Mouse (Mus musculus) heart, postnatal 0 days (tissue): ENCODE data around the gene Tnfrsf13c. TPM values are rescaled to one million over a fixed set of nuclear protein-coding genes. Genes with fewer than 3 reads are reported as not detected.

Source experiments
- ATAC-seq: fragments of 200-750 bp; cut with Nextera tagmentation; 2 replicates; pipeline ENCODE4 v1.8.0; 2017; ENCODE audit warnings: low read depth, moderate number of reproducible peaks, moderate library complexity; ENCODE audit not compliant: insufficient read depth
- DNase-seq: peaks from one replicate; pipeline ENCODE4 v3.0.0-alpha.2; 2016; ENCODE audit warnings: low spot score
- H3K27ac ChIP-seq: fragments of 300-500 bp; sonication (generic); 2 replicates; pipeline ENCODE4 v1.5.1; 2014; ENCODE audit warnings: low read depth, mild to moderate bottlenecking
- H3K27me3 ChIP-seq: fragments of 300-500 bp; sonication (generic); 2 replicates; pipeline ENCODE4 v1.6.1; 2014; ENCODE audit warnings: low read length, mixed read lengths; ENCODE audit not compliant: control insufficient read depth, insufficient read depth
- H3K36me3 ChIP-seq: fragments of 300-500 bp; sonication (generic); replicated peaks from 2 replicates; pipeline ENCODE4 v1.6.1; 2014; ENCODE audit warnings: low read length, mixed read lengths; ENCODE audit not compliant: control insufficient read depth, insufficient read depth
- H3K4me1 ChIP-seq: fragments of 300-500 bp; sonication (generic); 2 replicates; pipeline ENCODE4 v1.6.1; 2014; ENCODE audit warnings: antibody characterized with exemption; ENCODE audit not compliant: control insufficient read depth, insufficient read depth
- H3K4me2 ChIP-seq: fragments of 300-500 bp; sonication (generic); 2 replicates; pipeline ENCODE4 v1.6.1; 2014; ENCODE audit warnings: low read depth, mild to moderate bottlenecking, low read length, moderate library complexity
- H3K4me3 ChIP-seq: fragments of 300-500 bp; sonication (generic); 2 replicates; pipeline ENCODE4 v1.5.1; 2014; ENCODE audit warnings: low read depth, low read length
- H3K9ac ChIP-seq: fragments of 300-500 bp; sonication (generic); replicated peaks from 2 replicates; pipeline ENCODE4 v1.6.1; 2014; ENCODE audit warnings: low read depth, low read length, mixed read lengths
- H3K9me3 ChIP-seq: fragments of 300-500 bp; sonication (generic); replicated peaks from 2 replicates; pipeline ENCODE4 v1.6.1; 2016; ENCODE audit warnings: low read length; ENCODE audit not compliant: control insufficient read depth
- CTCF ChIP-seq: IDR thresholded peaks from 2 replicates; pipeline ENCODE4 v1.5.1; 2016; ENCODE audit warnings: antibody characterized with exemption, control low read depth, low read depth
- EP300 ChIP-seq: IDR thresholded peaks from 2 replicates; pipeline ENCODE4 v1.6.1; 2016; ENCODE audit warnings: antibody characterized with exemption, low read depth
- WGBS: fragments of 180-500 bp; shearing (Covaris S2); extraction: QIAGEN DNeasy Blood & Tissue Kit; methylation state at CpG from one replicate; pipeline ENCODE4 v1.1.7; 2014; 5-methylcytosine and 5-hydroxymethylcytosine counted together
- polyA plus RNA-seq: library from polyadenylated mRNA; unstranded; fragments of >200 nt; fragmentation: Nextera tagmentation; extraction: Ambion mirVana; gene quantifications from 2 replicates; pipeline ENCODE4 v1.2.1, GENCODE M21; 2015
- total RNA-seq: library from RNA; depleted of rRNA; stranded (reverse); fragments of >200 nt; gene quantifications from 2 replicates; pipeline ENCODE4 v1.2.3, GENCODE M21; 2014; ENCODE audit warnings: low replicate concordance

The Tnfrsf13c gene
- total and polyA plus RNA-seq, 2 experiments from 2014 or later, result 1.5 TPM; not detected in 1

GRCm38 (mm10) chr15:82211281-82211680 lies 12.9 kb downstream of the Tnfrsf13c start:
- DNase-seq (no peak), ATAC-seq (no peak)
- peaks cover 21% of the 10 kb centered on the region for H3K4me1 ChIP-seq
- TF ChIP-seq EP300 (no peak), CTCF (no peak)
- 3% methylated on average over 11 of the region's 11 CpGs for WGBS
- no peak overlapping the region for H3K27ac ChIP-seq
- H3K4me3 ChIP-seq, result peak overlapping the region; percentile 51
- H3K4me2 ChIP-seq, result peak overlapping the region; percentile 72
- H3K9me3 ChIP-seq, result no peaks in the 10 kb centered on the region
- peaks cover 89% of the 10 kb centered on the region for H3K27me3 ChIP-seq
- H3K9ac ChIP-seq, result no peak overlapping the region
- no peaks in the 10 kb centered on the region for H3K36me3 ChIP-seq

GRCm38 (mm10) chr15:82210801-82211200 lies 13.4 kb downstream of the Tnfrsf13c start:
- no peak for TF ChIP-seq CTCF
- no peak for TF ChIP-seq EP300
- H3K27me3 ChIP-seq, result peaks cover 85% of the 10 kb centered on the region
- H3K9ac ChIP-seq, result no peak overlapping the region
- ATAC-seq (no peak), DNase-seq (no peak)
- no peak overlapping the region for H3K4me2 ChIP-seq
- WGBS, result 70% methylated on average over 1 of the region's 1 CpGs
- no peaks in the 10 kb centered on the region for H3K9me3 ChIP-seq
- H3K27ac ChIP-seq, result no peak overlapping the region
- H3K4me3 ChIP-seq, result no peak overlapping the region
- H3K4me1 ChIP-seq, result peaks cover 21% of the 10 kb centered on the region
- H3K36me3 ChIP-seq, result no peaks in the 10 kb centered on the region

GRCm38 (mm10) chr15:82209295-82210050 lies 14.7 kb downstream of the Tnfrsf13c start:
- DNase-seq (no peak), ATAC-seq (no peak)
- peaks cover 71% of the 10 kb centered on the region for H3K27me3 ChIP-seq
- no peak overlapping the region for H3K27ac ChIP-seq
- H3K4me3 ChIP-seq, result no peak overlapping the region
- H3K9ac ChIP-seq, result no peak overlapping the region
- no peaks in the 10 kb centered on the region for H3K9me3 ChIP-seq
- TF ChIP-seq CTCF (no peak), EP300 (no peak)
- 74% methylated on average over 13 of the region's 13 CpGs for WGBS
- peaks cover 22% of the 10 kb centered on the region; the same call in 1 of the 2 replicates for H3K4me1 ChIP-seq
- peaks cover 8% of the 10 kb centered on the region; the same call in 1 of the 2 replicates for H3K36me3 ChIP-seq
- no peak overlapping the region for H3K4me2 ChIP-seq

- WGBS, result 84% methylated on average over 8 of the region's 8 CpGs
- Histone ChIP-seq H3K4me2 (no peak overlapping the region), H3K9ac (no peak overlapping the region), H3K9me3 (no peaks in the 10 kb centered on the region), H3K4me1 (peaks cover 22% of the 10 kb centered on the region; the same call in 1 of the 2 replicates), H3K27ac (no peak overlapping the region), H3K27me3 (peaks cover 62% of the 10 kb centered on the region), H3K36me3 (peaks cover 20% of the 10 kb centered on the region), H3K4me3 (no peak overlapping the region)
- TF ChIP-seq EP300 (no peak), CTCF (no peak)
- DNase-seq, result no peak
- no peak for ATAC-seq
These were observed 15.9 kb downstream of the Tnfrsf13c start for GRCm38 (mm10) chr15:82208307-82208706.

GRCm38 (mm10) chr15:82207504-82208219 lies 16.5 kb downstream of the Tnfrsf13c start:
- no peaks in the 10 kb centered on the region for H3K9me3 ChIP-seq
- no peak overlapping the region for H3K9ac ChIP-seq
- ATAC-seq (no peak), DNase-seq (no peak)
- WGBS, result 26% methylated on average over 30 of the region's 30 CpGs
- no peak overlapping the region for H3K4me3 ChIP-seq
- TF ChIP-seq CTCF (no peak), EP300 (no peak)
- peaks cover 26% of the 10 kb centered on the region for H3K36me3 ChIP-seq
- peaks cover 55% of the 10 kb centered on the region for H3K27me3 ChIP-seq
- no peak overlapping the region for H3K27ac ChIP-seq
- H3K4me1 ChIP-seq, result peaks cover 22% of the 10 kb centered on the region; the same call in 1 of the 2 replicates
- peak overlapping the region; percentile 1; the same call in 1 of the 2 replicates for H3K4me2 ChIP-seq
